Mouse (Mus musculus) CD4-positive, CD25-positive, alpha-beta regulatory T cell, adult 2 months (primary cell): ENCODE measurements around the gene Rab8a.
"Not testable (repeated sequence)": the region's sequence is repeated elsewhere in the genome, so short reads cannot be mapped to it uniquely, and the experiment has no call there.

Source experiments
- DNase-seq: peaks from one replicate; pipeline ENCODE4 v3.0.0-alpha.2; 2012; ENCODE audit warnings: low read depth, low spot score

Rab8a gene

GRCm38 (mm10) chr8:72160707-72161697 is at the start of gene Rab8a:
Rab8a (plus strand) TSS chr8:72161200.
- peak; percentile 100 for DNase-seq

GRCm38 (mm10) chr8:72112486-72112885 is 48.5 kb upstream of the Rab8a start:
- peak; percentile 23 for DNase-seq

- DNase-seq, result no peak
Observed at GRCm38 (mm10) chr8:72115202-72115601, 45.8 kb upstream of the Rab8a start.

GRCm38 (mm10) chr8:72118616-72119015 is 42.4 kb upstream of the Rab8a start:
- peak; percentile 60 for DNase-seq

GRCm38 (mm10) chr8:72121486-72121885 is 39.5 kb upstream of the Rab8a start:
- DNase-seq, result not testable (repeated sequence)

- DNase-seq, result no peak
Observed at GRCm38 (mm10) chr8:72121997-72122396, 39.0 kb upstream of the Rab8a start.

GRCm38 (mm10) chr8:72127834-72128233 is 33.2 kb upstream of the Rab8a start:
- DNase-seq, result no peak

GRCm38 (mm10) chr8:72131251-72131650 is 29.7 kb upstream of the Rab8a start:
- no peak for DNase-seq

GRCm38 (mm10) chr8:72131901-72132300 is 29.1 kb upstream of the Rab8a start:
- peak; percentile 61 for DNase-seq

GRCm38 (mm10) chr8:72132417-72132816 is 28.6 kb upstream of the Rab8a start:
- no peak for DNase-seq

- DNase-seq, result no peak
Observed at GRCm38 (mm10) chr8:72132891-72133290, 28.1 kb upstream of the Rab8a start.

GRCm38 (mm10) chr8:72133507-72133906 is 27.5 kb upstream of the Rab8a start:
- DNase-seq, result no peak

GRCm38 (mm10) chr8:72134756-72135445 is 26.1 kb upstream of the Rab8a start, which contains the start of gene Tpm4:
Tpm4 (plus strand) TSS chr8:72134975.
- peak; percentile 87 for DNase-seq

- peak; percentile 64 for DNase-seq
Observed at GRCm38 (mm10) chr8:72135446-72136301, 25.3 kb upstream of the Rab8a start.

- DNase-seq, result peak; percentile 93
Observed at GRCm38 (mm10) chr8:72136302-72136978, 24.6 kb upstream of the Rab8a start.

- DNase-seq, result peak; percentile 28
Observed at GRCm38 (mm10) chr8:72137431-72137830, 23.6 kb upstream of the Rab8a start.

- DNase-seq, result no peak
Observed at GRCm38 (mm10) chr8:72138456-72138855, 22.5 kb upstream of the Rab8a start.

GRCm38 (mm10) chr8:72143256-72143824 is 17.7 kb upstream of the Rab8a start:
- DNase-seq, result no peak

GRCm38 (mm10) chr8:72144345-72144975 is 16.5 kb upstream of the Rab8a start:
- DNase-seq, result no peak

GRCm38 (mm10) chr8:72145511-72145910 is 15.5 kb upstream of the Rab8a start:
- DNase-seq, result no peak
